Mouse (Mus musculus) CH12.LX (cell line): ENCODE measurements around the gene Metap1. TPM values are rescaled to one million over a fixed set of nuclear protein-coding genes. Genes with fewer than 3 reads are reported as not detected.

Experiments
- DNase-seq: peaks from one replicate; pipeline ENCODE4 v3.0.0-alpha.2; 2013; ENCODE audit errors: extremely low read depth
- H3K27ac ChIP-seq: 2 replicates; pipeline ENCODE4 v1.5.1; 2012; ENCODE audit warnings: low read depth, mild to moderate bottlenecking, control low read depth, moderate library complexity; ENCODE audit not compliant: insufficient read depth
- H3K27me3 ChIP-seq: replicated peaks from 2 replicates; pipeline ENCODE3; 2012; ENCODE audit warnings: inconsistent platforms
- H3K36me3 ChIP-seq, 2 experiments: replicated peaks in 1 of 2; 2 replicates each; pipeline versions ENCODE3 to v1.6.1; 2012; ENCODE audit warnings: inconsistent platforms in 1 of 2, low read length in 1 of 2, mild to moderate bottlenecking in 1 of 2, mixed read lengths in 1 of 2, moderate library complexity in 1 of 2; ENCODE audit not compliant: control insufficient read depth in 1 of 2, insufficient read depth in 1 of 2
- H3K4me1 ChIP-seq, 2 experiments: 2 replicates each; pipeline ENCODE4 v1.6.1; 2012; ENCODE audit warnings: inconsistent platforms in 1 of 2, moderate library complexity in 1 of 2; ENCODE audit not compliant: insufficient read depth in 2 of 2, control insufficient read depth in 1 of 2
- H3K4me2 ChIP-seq: 2 replicates; pipeline ENCODE4 v1.6.1; 2012; ENCODE audit warnings: low read depth, mild to moderate bottlenecking, control low read depth; ENCODE audit not compliant: poor library complexity, insufficient read depth, severe bottlenecking
- H3K4me3 ChIP-seq, 3 experiments: fragments of 150-350 bp in 1 of 3; sonication (generic) in 1 of 3; replicated peaks in 1 of 3; 2 replicates each; pipeline versions ENCODE3 to v1.5.1; 2011 to 2012; ENCODE audit warnings: low read depth in 2 of 3, low read length in 2 of 3, mild to moderate bottlenecking in 2 of 3, moderate library complexity in 2 of 3, control low read depth in 1 of 3, improper control_type of control experiment in 1 of 3, inconsistent platforms in 1 of 3, mixed read lengths in 1 of 3; ENCODE audit not compliant: poor library complexity in 1 of 3
- H3K79me2 ChIP-seq: replicated peaks from 2 replicates; pipeline ENCODE4 v1.6.1; 2012; ENCODE audit warnings: mild to moderate bottlenecking, moderate library complexity; ENCODE audit not compliant: control insufficient read depth, poor library complexity, insufficient read depth, severe bottlenecking; ENCODE audit errors: extremely low read depth
- H3K9ac ChIP-seq: 2 replicates; pipeline ENCODE4 v1.6.1; 2012; ENCODE audit warnings: low read depth, mild to moderate bottlenecking, control low read depth, moderate library complexity; ENCODE audit not compliant: insufficient read depth
- H3K9me3 ChIP-seq: replicated peaks from 2 replicates; pipeline ENCODE3; 2012; ENCODE audit warnings: low read length, inconsistent platforms, mixed read lengths
- BHLHE40 ChIP-seq: IDR thresholded peaks from 2 replicates; pipeline ENCODE4 v1.6.1; 2011; ENCODE audit warnings: mild to moderate bottlenecking, low read depth, low read length, improper control_type of control experiment
- CHD1 ChIP-seq: IDR thresholded peaks from 2 replicates; pipeline ENCODE4 v1.6.1; 2012; ENCODE audit warnings: low read depth, low read length, improper control_type of control experiment, inconsistent platforms
- CHD2 ChIP-seq: IDR thresholded peaks from 2 replicates; pipeline ENCODE4 v1.6.1; 2011; ENCODE audit warnings: low read length, improper control_type of control experiment
- CTCF ChIP-seq, 2 experiments: IDR thresholded peaks in 1 of 2; conservative IDR thresholded peaks in 1 of 2; 2 replicates each; pipeline ENCODE4 v1.5.1; 2011 to 2012; ENCODE audit warnings: low read depth in 2 of 2, low read length in 2 of 2, improper control_type of control experiment in 1 of 2, inconsistent platforms in 1 of 2, mild to moderate bottlenecking in 1 of 2, moderate library complexity in 1 of 2
- E2F4 ChIP-seq: IDR thresholded peaks from 2 replicates; pipeline ENCODE4 v1.6.1; 2011; ENCODE audit warnings: low read depth, low read length, improper control_type of control experiment; ENCODE audit not compliant: insufficient replicate concordance
- ELF1 ChIP-seq: IDR thresholded peaks from 2 replicates; pipeline ENCODE4 v1.6.1; 2014; ENCODE audit warnings: low read depth, mild to moderate bottlenecking, inconsistent platforms, low read length, improper control_type of control experiment
- EP300 ChIP-seq: IDR thresholded peaks from 2 replicates; pipeline ENCODE4 v1.6.1; 2011; ENCODE audit warnings: low read length, improper control_type of control experiment
- ETS1 ChIP-seq: conservative IDR thresholded peaks from 2 replicates; pipeline ENCODE4 v1.6.1; 2012; ENCODE audit warnings: low read depth, mild to moderate bottlenecking, inconsistent platforms, low read length, improper control_type of control experiment, moderate library complexity
- GABPA ChIP-seq: IDR thresholded peaks from 2 replicates; pipeline ENCODE4 v1.6.1; 2012; ENCODE audit warnings: low read depth, low read length, improper control_type of control experiment, inconsistent platforms; ENCODE audit not compliant: insufficient replicate concordance
- HCFC1 ChIP-seq: IDR thresholded peaks from 2 replicates; pipeline ENCODE4 v1.6.1; 2012; ENCODE audit warnings: low read depth, mild to moderate bottlenecking, inconsistent platforms, low read length, improper control_type of control experiment
- IRF4 ChIP-seq: IDR thresholded peaks from 2 replicates; pipeline ENCODE4 v1.6.1; 2014; ENCODE audit warnings: low read depth, mild to moderate bottlenecking, inconsistent platforms, low read length, improper control_type of control experiment
- JUN ChIP-seq: IDR thresholded peaks from 2 replicates; pipeline ENCODE4 v1.6.1; 2011; ENCODE audit warnings: low read depth, mild to moderate bottlenecking, low read length, improper control_type of control experiment, moderate library complexity; ENCODE audit not compliant: insufficient read depth
- JUND ChIP-seq: conservative IDR thresholded peaks from 2 replicates; pipeline ENCODE4 v1.6.1; 2011; ENCODE audit warnings: low read depth, low read length, improper control_type of control experiment
- KAT2A ChIP-seq: IDR thresholded peaks from 2 replicates; pipeline ENCODE4 v1.6.1; 2012; ENCODE audit warnings: low read length, improper control_type of control experiment, inconsistent platforms; ENCODE audit not compliant: insufficient replicate concordance
- MAFK ChIP-seq: IDR thresholded peaks from 2 replicates; pipeline ENCODE4 v1.6.1; 2011; ENCODE audit warnings: low read length, improper control_type of control experiment; ENCODE audit not compliant: insufficient replicate concordance
- MAX ChIP-seq: IDR thresholded peaks from 2 replicates; pipeline ENCODE4 v1.6.1; 2011; ENCODE audit warnings: low read length, improper control_type of control experiment
- MAZ ChIP-seq: IDR thresholded peaks from 2 replicates; pipeline ENCODE4 v1.6.1; 2012; ENCODE audit warnings: low read depth, mild to moderate bottlenecking, inconsistent platforms, low read length, improper control_type of control experiment, moderate library complexity
- MEF2A ChIP-seq: IDR thresholded peaks from 2 replicates; pipeline ENCODE4 v1.6.1; 2014; ENCODE audit warnings: low read depth, mild to moderate bottlenecking, inconsistent platforms, low read length, improper control_type of control experiment, borderline replicate concordance
- MXI1 ChIP-seq: IDR thresholded peaks from 2 replicates; pipeline ENCODE4 v1.6.1; 2011; ENCODE audit warnings: mild to moderate bottlenecking, low read depth, low read length, improper control_type of control experiment
- MYC ChIP-seq: IDR thresholded peaks from 2 replicates; pipeline ENCODE4 v1.6.1; 2011; ENCODE audit warnings: low read depth, mild to moderate bottlenecking, improper control_type of control experiment, low read length
- NELFE ChIP-seq: IDR thresholded peaks from 2 replicates; pipeline ENCODE4 v1.6.1; 2011; ENCODE audit warnings: low read depth, low read length, improper control_type of control experiment
- NRF1 ChIP-seq: IDR thresholded peaks from 2 replicates; pipeline ENCODE4 v1.6.1; 2014; ENCODE audit warnings: low read depth, mild to moderate bottlenecking, inconsistent platforms, low read length, improper control_type of control experiment, moderate library complexity
- PAX5 ChIP-seq: IDR thresholded peaks from 2 replicates; pipeline ENCODE4 v1.6.1; 2012; ENCODE audit warnings: low read length, inconsistent platforms, mixed read lengths
- POLR2A ChIP-seq: IDR thresholded peaks from 2 replicates; pipeline ENCODE4 v1.6.1; 2011; ENCODE audit warnings: low read depth, mild to moderate bottlenecking, improper control_type of control experiment, low read length
- POLR2AphosphoS2 ChIP-seq: IDR thresholded peaks from 2 replicates; pipeline ENCODE4 v1.6.1; 2011; ENCODE audit warnings: low read depth, low read length, improper control_type of control experiment
- RAD21 ChIP-seq: IDR thresholded peaks from 2 replicates; pipeline ENCODE4 v1.6.1; 2011; ENCODE audit warnings: low read depth, mild to moderate bottlenecking, low read length, improper control_type of control experiment, moderate library complexity
- RCOR1 ChIP-seq: conservative IDR thresholded peaks from 2 replicates; pipeline ENCODE4 v1.6.1; 2012; ENCODE audit warnings: low read depth, mild to moderate bottlenecking, inconsistent platforms, low read length, improper control_type of control experiment
- SIN3A ChIP-seq: IDR thresholded peaks from 2 replicates; pipeline ENCODE4 v1.6.1; 2012; ENCODE audit warnings: low read length, improper control_type of control experiment, inconsistent platforms
- SMC3 ChIP-seq: IDR thresholded peaks from 2 replicates; pipeline ENCODE4 v1.6.1; 2011; ENCODE audit warnings: low read depth, low read length, improper control_type of control experiment
- TBP ChIP-seq: conservative IDR thresholded peaks from 2 replicates; pipeline ENCODE4 v1.6.1; 2011; ENCODE audit warnings: low read depth, low read length, improper control_type of control experiment
- TCF12 ChIP-seq: IDR thresholded peaks from 2 replicates; pipeline ENCODE4 v1.6.1; 2014; ENCODE audit warnings: low read depth, mild to moderate bottlenecking, inconsistent platforms, low read length, improper control_type of control experiment
- UBTF ChIP-seq: IDR thresholded peaks from 2 replicates; pipeline ENCODE4 v1.6.1; 2012; ENCODE audit warnings: low read depth, mild to moderate bottlenecking, inconsistent platforms, low read length, improper control_type of control experiment, moderate library complexity
- USF1 ChIP-seq: IDR thresholded peaks from 2 replicates; pipeline ENCODE4 v1.6.1; 2014; ENCODE audit warnings: low read depth, mild to moderate bottlenecking, inconsistent platforms, low read length, improper control_type of control experiment
- USF2 ChIP-seq: conservative IDR thresholded peaks from 2 replicates; pipeline ENCODE4 v1.6.1; 2011; ENCODE audit warnings: low read depth, low read length, improper control_type of control experiment
- ZC3H11A ChIP-seq: IDR thresholded peaks from 2 replicates; pipeline ENCODE4 v1.6.1; 2012; ENCODE audit warnings: low read depth, mild to moderate bottlenecking, inconsistent platforms, low read length, improper control_type of control experiment
- ZKSCAN1 ChIP-seq: IDR thresholded peaks from 2 replicates; pipeline ENCODE4 v1.6.1; 2012; ENCODE audit warnings: low read depth, inconsistent platforms, low read length, improper control_type of control experiment, borderline replicate concordance
- ZMIZ1 ChIP-seq: IDR thresholded peaks from 2 replicates; pipeline ENCODE4 v1.6.1; 2012; ENCODE audit warnings: low read depth, mild to moderate bottlenecking, inconsistent platforms, low read length, improper control_type of control experiment
- ZNF384 ChIP-seq: IDR thresholded peaks from 2 replicates; pipeline ENCODE4 v1.6.1; 2012; ENCODE audit warnings: low read depth, low read length, improper control_type of control experiment, inconsistent platforms
- dilution Hi-C: fragments of 300-500 bp; cut with MboI; formaldehyde crosslinking; loops from 2 replicates; pipeline ENCODE4 v1.14.3; 2020; ENCODE audit warnings: low sequenced_read_pairs; ENCODE audit not compliant: extremely low pct_unique_long_range_greater_than_20kb, extremely low pct_ligation_motif_present
- in situ Hi-C: fragments of 300-500 bp; cut with MboI; formaldehyde crosslinking; loops from 3 replicates; pipeline ENCODE4 v1.14.3; 2019; ENCODE audit warnings: low sequenced_read_pairs, low pct_ligation_motif_present, low pct_unique_long_range_greater_than_20kb, mixed read lengths
- polyA plus RNA-seq: library from polyadenylated mRNA; unstranded; fragments of >175 nt; gene quantifications from 2 replicates; pipeline ENCODE4 v1.2.1, GENCODE M21; 2012; ENCODE audit warnings: low read depth; ENCODE audit not compliant: insufficient read length
- total RNA-seq, 2 experiments: library from RNA; depleted of rRNA; stranded (reverse); fragments of 300-350 nt in 1 of 2; fragments of >200 nt in 1 of 2; gene quantifications; 2 replicates each; pipeline ENCODE4 v1.2.3; 2012 to 2014

Metap1 gene
- total RNA-seq (2012; rRNA removed) = 77.9 and 97.6 TPM in 2 replicates
- total RNA-seq (2014; rRNA removed) = 163 and 183 TPM in 2 replicates
- 143 and 154 TPM in 2 replicates for polyA plus RNA-seq

- dilution Hi-C loops (no loop called here), in situ Hi-C loops (no loop called here)
- no peaks in the 10 kb centered on the region for H3K27me3 ChIP-seq
- TF ChIP-seq PAX5 = no peak
- no peak for TF ChIP-seq MEF2A
- TF ChIP-seq ZMIZ1 = peak; percentile 95
- TF ChIP-seq TBP = peak; percentile 79
- TF ChIP-seq GABPA = no peak
- peak; percentile 16; the same call in 1 of the 2 replicates for TF ChIP-seq IRF4
- TF ChIP-seq ETS1 = peak; percentile 16; the same call in 1 of the 2 replicates
- peak; percentile 47; the same call in 1 of the 2 replicates for TF ChIP-seq JUND
- peak; percentile 49 for TF ChIP-seq EP300
- TF ChIP-seq SMC3 = no peak
- TF ChIP-seq CTCF (conservative IDR thresholded peaks at IDR 0.05 in 1 of 2, IDR thresholded peaks at IDR 0.05 in 1 of 2; ENCODE audit: low read depth in 2 of 2, low read length in 2 of 2) = no peak
- no peak for TF ChIP-seq ZC3H11A
- TF ChIP-seq ELF1 = no peak
- TF ChIP-seq KAT2A = 0 out of 2 replicates have a peak, but pooled peaks have one; percentile 56
- peak; percentile 84 for TF ChIP-seq USF1
- TF ChIP-seq CHD2 = 0 out of 2 replicates have a peak, but pooled peaks have one; percentile 22
- TF ChIP-seq RCOR1 = no peak
- no peak for TF ChIP-seq ZKSCAN1
- no peak; the same call in 1 of the 2 replicates for TF ChIP-seq RAD21
- TF ChIP-seq NELFE = peak; percentile 91
- TF ChIP-seq POLR2A = peak; percentile 99
- peak; percentile 60 for TF ChIP-seq HCFC1
- TF ChIP-seq USF2 = peak; percentile 63
- peak; percentile 93 for TF ChIP-seq TCF12
- peak; percentile 98 for TF ChIP-seq MAX
- peak; percentile 89; the same call in 1 of the 2 replicates for TF ChIP-seq POLR2AphosphoS2
- peak; percentile 79 for TF ChIP-seq ZNF384
- peak; percentile 98 for TF ChIP-seq MYC
- peak; percentile 45 for TF ChIP-seq BHLHE40
- no peak for TF ChIP-seq MAFK
- TF ChIP-seq JUN = no peak
- 0 out of 2 replicates have a peak, but pooled peaks have one; percentile 90 for TF ChIP-seq CHD1
- peak; percentile 94 for TF ChIP-seq SIN3A
- TF ChIP-seq MXI1 = peak; percentile 100
- peak; percentile 95 for TF ChIP-seq NRF1
- TF ChIP-seq E2F4 = no peak
- TF ChIP-seq MAZ = peak; percentile 74
- TF ChIP-seq UBTF = 0 out of 2 replicates have a peak, but pooled peaks have one; percentile 55
- TF ChIP-seq, all 38 proteins: peak for 25
- H3K9me3 ChIP-seq = peaks cover 12% of the 10 kb centered on the region
- H3K36me3 ChIP-seq = peaks cover 15 to 26% of the 10 kb centered on the region in 2 experiments
- H3K79me2 ChIP-seq = peaks cover 46% of the 10 kb centered on the region
- peak; percentile 98 for DNase-seq
- peak within 1 kb of the TSS; percentile 79 to 90 (median 83) for H3K4me3 ChIP-seq
- H3K27ac ChIP-seq = peak within 1 kb of the TSS; percentile 44
- peak within 1 kb of the TSS; percentile 87 for H3K9ac ChIP-seq
- H3K4me1 ChIP-seq = peaks cover 3 to 31% of the 10 kb centered on the region in 2 experiments; a peak in 3 of 4 replicates
- peak within 1 kb of the TSS; percentile 93 for H3K4me2 ChIP-seq
Measured at GRCm38 (mm10) chr3:138489327-138490033, at the start of gene Metap1. Gene Metap1 (minus strand): TSS chr3:138489515.
